Mouse (Mus musculus) left cerebral cortex, postnatal 25 days (tissue): ENCODE results near the gene Sacs. TPM values are rescaled to one million over a fixed set of nuclear protein-coding genes. Genes with fewer than 3 reads are reported as not detected.
"Not testable (repeated sequence)": the region's sequence is repeated elsewhere in the genome, so short reads cannot be mapped to it uniquely, and the experiment has no call there.

Experiments used
- DNase-seq, 2 experiments: peaks; one replicate each; pipeline ENCODE4 v3.0.0; 2022; ENCODE audit warnings: low spot score in 2 of 2, mixed read lengths in 1 of 2
- intact Hi-C: fragments of 180-260 bp; cut with DNase I; formaldehyde crosslinking; loops from one replicate; pipeline ENCODE4 v1.15.1; 2025
- total RNA-seq, 2 experiments: library from RNA; stranded (reverse); gene quantifications; 2 replicates each; pipeline ENCODE4 v1.2.3; 2021

The Sacs gene
- 10 to 100 TPM; 59.7 to 68.4 TPM for total RNA-seq

- intact Hi-C loops, result loop anchor here (10.0 kb wide), 1 partner anchor 157 kb away; no protein-coding TSS in a partner anchor
- peak; percentile 63 to 73 for DNase-seq
Observed at GRCm38 (mm10) chr14:61137994-61138726, at the start of gene Sacs. Gene Sacs, plus strand, starts transcription at chr14:61138457.

- DNase-seq, result peak in 1 of 2 experiments; percentile 77
- intact Hi-C loops, result no loop called here
Observed at GRCm38 (mm10) chr14:61090955-61091354, 47.3 kb upstream of the Sacs start.

GRCm38 (mm10) chr14:61092073-61092472 lies 46.2 kb upstream of the Sacs start:
- peak; percentile 17 to 66 for DNase-seq
- intact Hi-C loops, result no loop called here

- intact Hi-C loops, result no loop called here
- DNase-seq, result no peak
Observed at GRCm38 (mm10) chr14:61097974-61098625, 40.2 kb upstream of the Sacs start.

- DNase-seq, result no peak
- intact Hi-C loops, result no loop called here
Observed at GRCm38 (mm10) chr14:61100736-61101135, 37.5 kb upstream of the Sacs start.

- no peak for DNase-seq
- intact Hi-C loops, result no loop called here
Observed at GRCm38 (mm10) chr14:61106404-61106803, 31.9 kb upstream of the Sacs start.

- no peak for DNase-seq
- intact Hi-C loops, result no loop called here
Observed at GRCm38 (mm10) chr14:61108625-61109024, 29.6 kb upstream of the Sacs start.

- intact Hi-C loops, result loop anchor here (1.0 kb wide), 1 partner anchor 313 kb away; no protein-coding TSS in a partner anchor
- DNase-seq, result peak; percentile 80 to 81
Observed at GRCm38 (mm10) chr14:61112404-61112803, 25.9 kb upstream of the Sacs start.

- DNase-seq, result no peak
- intact Hi-C loops, result no loop called here
Observed at GRCm38 (mm10) chr14:61124755-61125154, 13.5 kb upstream of the Sacs start.

- intact Hi-C loops, result no loop called here
Observed at GRCm38 (mm10) chr14:61125201-61125600, 13.1 kb upstream of the Sacs start.

GRCm38 (mm10) chr14:61127365-61127764 lies 10.9 kb upstream of the Sacs start:
- intact Hi-C loops, DNase-seq: not testable (repeated sequence)

More at GRCm38 (mm10) chr14:61125201-61125600, 13.1 kb upstream of the Sacs start:
- no peak for DNase-seq

- intact Hi-C loops, result no loop called here
- no peak for DNase-seq
Observed at GRCm38 (mm10) chr14:61128961-61129507, 9.2 kb upstream of the Sacs start.

- intact Hi-C loops, result loop anchor here (10.0 kb wide), 1 partner anchor 162 kb away; no protein-coding TSS in a partner anchor
- DNase-seq, result no peak
Observed at GRCm38 (mm10) chr14:61132556-61132955, 5.7 kb upstream of the Sacs start.

GRCm38 (mm10) chr14:61134381-61135030 lies 3.8 kb upstream of the Sacs start:
- DNase-seq, result no peak
- intact Hi-C loops, result loop anchor here (10.0 kb wide), 1 partner anchor 160 kb away; no protein-coding TSS in a partner anchor

GRCm38 (mm10) chr14:61137410-61137809 lies 847 bp upstream of the Sacs start:
- intact Hi-C loops, result loop anchor here (10.0 kb wide), 1 partner anchor 157 kb away; no protein-coding TSS in a partner anchor

GRCm38 (mm10) chr14:61138727-61139067 lies 440 bp downstream of the Sacs start:
- DNase-seq, result no peak
- intact Hi-C loops, result loop anchor here (10.0 kb wide), 1 partner anchor 156 kb away; no protein-coding TSS in a partner anchor

More at GRCm38 (mm10) chr14:61137410-61137809, 847 bp upstream of the Sacs start:
- no peak for DNase-seq

GRCm38 (mm10) chr14:61143358-61143757 lies 5.1 kb downstream of the Sacs start:
- intact Hi-C loops, result no loop called here
- DNase-seq, result no peak

- no peak for DNase-seq
- intact Hi-C loops, result no loop called here
Observed at GRCm38 (mm10) chr14:61143869-61144268, 5.6 kb downstream of the Sacs start.

- intact Hi-C loops, DNase-seq: not testable (repeated sequence)
Observed at GRCm38 (mm10) chr14:61150416-61150815, 12.2 kb downstream of the Sacs start.
